Mouse (Mus musculus) heart, adult 2 months (tissue): ENCODE results near the gene Foxn3. TPM values are rescaled to one million over a fixed set of nuclear protein-coding genes. Genes with fewer than 3 reads are reported as not detected.

Experiments
- DNase-seq, 2 experiments: peaks; one replicate each; pipeline ENCODE4 v3.0.0; 2021
- H3K27ac ChIP-seq: fragments of 200-600 bp; 2 replicates; pipeline ENCODE4 v1.8.1; 2022
- H3K27me3 ChIP-seq: fragments of 200-500 bp; 2 replicates; pipeline ENCODE4 v1.6.1; 2012; ENCODE audit warnings: mild to moderate bottlenecking, low read length, inconsistent platforms, mixed read lengths; ENCODE audit not compliant: control insufficient read depth, insufficient read depth
- H3K36me3 ChIP-seq: fragments of 200-500 bp; 2 replicates; pipeline ENCODE4 v1.6.1; 2012; ENCODE audit warnings: low read length, inconsistent platforms; ENCODE audit not compliant: control insufficient read depth, insufficient read depth
- H3K4me1 ChIP-seq: fragments of 200-500 bp; 2 replicates; pipeline ENCODE4 v1.6.1; 2011; ENCODE audit warnings: low read length; ENCODE audit not compliant: control insufficient read depth, insufficient read depth
- H3K4me3 ChIP-seq: fragments of 200-600 bp; 2 replicates; pipeline ENCODE4 v1.8.1; 2022
- H3K79me2 ChIP-seq: fragments of 200-500 bp; replicated peaks from 2 replicates; pipeline ENCODE4 v1.6.1; 2012; ENCODE audit warnings: mild to moderate bottlenecking, inconsistent platforms, low read length, moderate library complexity, mixed read lengths; ENCODE audit not compliant: control insufficient read depth, insufficient read depth
- H3K9ac ChIP-seq: fragments of 200-500 bp; 2 replicates; pipeline ENCODE4 v1.6.1; 2012; ENCODE audit warnings: low read depth, mild to moderate bottlenecking, control low read depth, inconsistent platforms, low read length, mixed read lengths
- CTCF ChIP-seq: fragments of 200-600 bp; IDR thresholded peaks from 2 replicates; pipeline ENCODE4 v1.8.1; 2022; ENCODE audit warnings: antibody characterized with exemption, mild to moderate bottlenecking, moderate library complexity
- EP300 ChIP-seq: fragments of 200-500 bp; IDR thresholded peaks from 2 replicates; pipeline ENCODE4 v1.6.1; 2011; ENCODE audit warnings: low read depth, low read length, control low read depth; ENCODE audit not compliant: insufficient read depth
- POLR2A ChIP-seq: fragments of 200-500 bp; IDR thresholded peaks from 2 replicates; pipeline ENCODE4 v1.6.1; 2011; ENCODE audit warnings: mild to moderate bottlenecking, low read depth, low read length, control low read depth; ENCODE audit not compliant: insufficient read depth
- WGBS: fragments of 180-500 bp; shearing (Covaris S2); methylation state at CpG from one replicate; pipeline ENCODE4 v1.1.7; 2018; 5-methylcytosine and 5-hydroxymethylcytosine counted together
- intact Hi-C: fragments of 180-260 bp; cut with DNase I; formaldehyde crosslinking; loops from one replicate; pipeline ENCODE4 v1.15.1; 2025
- polyA plus RNA-seq: library from polyadenylated mRNA; depleted of rRNA; stranded (reverse); fragments of >200 nt; gene quantifications from 2 replicates; pipeline ENCODE4 v1.2.3, GENCODE M21; 2012
- total RNA-seq, 2 experiments: library from RNA; stranded (reverse); gene quantifications; 2 replicates each; pipeline ENCODE4 v1.2.3; 2021

The Foxn3 gene
- total and polyA plus RNA-seq, 3 experiments: 28.1 to 117 (median 106) TPM

DNA sequence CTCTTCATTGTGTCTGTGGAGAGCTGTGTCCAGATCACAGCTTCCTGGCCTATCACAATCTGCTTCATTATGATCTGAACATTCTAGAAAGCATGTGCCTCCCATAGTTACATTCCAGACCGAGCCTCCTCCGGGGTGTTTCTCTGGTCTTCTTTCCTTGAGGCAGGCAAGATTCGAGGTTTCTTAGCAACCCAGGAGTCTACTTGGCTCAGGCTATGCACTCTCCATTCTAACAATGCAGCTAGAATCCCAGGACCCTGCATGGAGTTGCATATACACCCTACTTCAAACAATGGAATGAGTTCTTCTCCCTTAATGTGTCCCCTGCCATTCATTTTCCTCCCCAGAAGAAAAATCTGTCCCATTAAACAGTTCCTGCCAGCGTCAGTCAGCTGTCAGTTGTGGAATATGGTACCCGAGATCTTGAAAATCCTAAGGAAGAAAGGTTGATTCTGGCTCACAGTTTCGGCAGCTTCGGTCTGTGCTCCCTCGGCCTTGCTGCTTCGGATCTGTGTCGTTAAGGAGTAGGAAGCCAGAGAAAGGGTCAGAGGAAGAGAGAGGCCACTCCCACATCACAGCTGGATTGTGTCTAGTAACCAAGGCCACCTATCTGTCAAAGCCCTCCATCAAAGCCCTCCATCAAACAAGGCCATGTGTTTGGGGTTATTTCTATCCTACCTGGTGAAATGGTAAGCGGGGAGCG is 400.6 kb downstream of the Foxn3 start:
- WGBS: 62% methylated on average over 12 of the region's 12 CpGs
- TF ChIP-seq CTCF: no peak
- no peak for TF ChIP-seq EP300
- no peak for TF ChIP-seq POLR2A
- Histone ChIP-seq H3K4me1 (no peaks in the 10 kb centered on the region), H3K4me3 (no peak overlapping the region), H3K79me2 (no peaks in the 10 kb centered on the region), H3K27me3 (no peaks in the 10 kb centered on the region), H3K9ac (no peak overlapping the region), H3K27ac (no peak overlapping the region), H3K36me3 (no peaks in the 10 kb centered on the region)
- intact Hi-C loops: no loop called here
- DNase-seq: no peak

DNA sequence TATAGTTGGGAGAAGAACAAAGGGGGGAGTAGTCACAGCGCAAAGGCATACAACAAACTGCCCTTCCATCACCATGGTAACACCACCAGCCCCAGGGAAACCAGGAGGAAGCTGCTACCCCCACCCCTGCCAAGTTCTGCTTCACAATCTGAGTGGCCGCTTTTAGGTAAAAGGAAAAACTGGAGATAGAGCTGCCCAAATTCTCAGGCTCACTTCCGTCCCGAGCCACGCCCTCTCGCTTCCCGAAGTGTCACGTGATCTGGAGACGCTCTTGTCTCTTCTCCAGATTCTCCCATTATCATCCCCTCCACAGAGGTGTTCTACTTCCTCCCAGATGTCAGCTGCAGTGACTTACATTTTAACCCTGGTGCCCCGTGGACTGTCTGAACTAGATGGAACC is 401.2 kb downstream of the Foxn3 start:
- Histone ChIP-seq H3K4me3 (no peak overlapping the region), H3K36me3 (no peaks in the 10 kb centered on the region), H3K9ac (no peak overlapping the region), H3K27me3 (no peaks in the 10 kb centered on the region), H3K4me1 (no peaks in the 10 kb centered on the region), H3K27ac (no peak overlapping the region), H3K79me2 (no peaks in the 10 kb centered on the region)
- 36% methylated on average over 10 of the region's 10 CpGs for WGBS
- peak; percentile 19 to 24 for DNase-seq
- intact Hi-C loops: no loop called here
- no peak for TF ChIP-seq CTCF
- no peak for TF ChIP-seq EP300
- TF ChIP-seq POLR2A: no peak

DNA sequence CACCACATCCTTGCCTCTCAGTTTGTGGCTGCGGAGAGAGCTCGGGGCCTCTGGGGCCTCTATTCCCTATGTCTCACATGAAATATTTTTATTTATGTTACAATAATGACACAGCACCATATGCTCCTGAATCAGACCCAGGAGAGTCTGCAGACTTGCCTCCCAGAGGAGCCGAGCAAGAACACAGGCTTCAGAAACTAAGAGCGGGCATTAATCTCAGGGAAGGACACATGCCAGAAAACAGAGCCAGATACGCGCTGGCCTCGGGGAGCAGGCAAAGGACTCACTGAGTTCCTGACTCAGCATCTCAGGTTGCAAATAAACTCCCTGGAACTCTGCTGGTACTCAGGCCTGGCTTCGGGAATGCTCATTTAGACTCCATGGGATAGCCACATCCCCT is 403.3 kb downstream of the Foxn3 start:
- 56% methylated on average over 8 of the region's 8 CpGs for WGBS
- no peak overlapping the region for H3K27ac ChIP-seq
- DNase-seq: no peak

DNA sequence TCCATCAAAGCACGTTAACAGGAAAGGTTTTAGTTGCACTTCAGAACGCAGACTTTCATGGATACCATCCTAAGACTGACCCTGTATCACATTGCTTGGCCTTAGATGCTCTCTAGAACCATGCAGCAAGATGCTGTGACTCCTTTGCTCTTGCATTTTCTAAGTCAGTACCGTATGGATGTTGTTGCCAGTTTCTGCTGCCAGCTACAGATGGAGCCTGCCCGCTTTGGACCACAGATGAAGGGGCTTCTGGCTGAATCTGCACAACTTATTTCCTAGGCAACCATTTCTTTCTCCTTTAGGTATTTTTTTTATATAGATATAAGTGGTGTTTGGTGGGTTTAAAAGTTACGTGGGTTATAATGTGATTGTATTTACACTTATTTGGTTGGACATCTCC is 407.5 kb downstream of the Foxn3 start:
- no peak overlapping the region for H3K4me3 ChIP-seq

More for the DNA sequence above, 403.3 kb downstream of the Foxn3 start:
- Histone ChIP-seq H3K79me2 (no peaks in the 10 kb centered on the region), H3K9ac (no peak overlapping the region), H3K4me3 (no peak overlapping the region), H3K4me1 (no peaks in the 10 kb centered on the region), H3K36me3 (no peaks in the 10 kb centered on the region), H3K27me3 (no peaks in the 10 kb centered on the region)
- intact Hi-C loops: no loop called here
- TF ChIP-seq EP300 (no peak), CTCF (no peak), POLR2A (no peak)

DNA sequence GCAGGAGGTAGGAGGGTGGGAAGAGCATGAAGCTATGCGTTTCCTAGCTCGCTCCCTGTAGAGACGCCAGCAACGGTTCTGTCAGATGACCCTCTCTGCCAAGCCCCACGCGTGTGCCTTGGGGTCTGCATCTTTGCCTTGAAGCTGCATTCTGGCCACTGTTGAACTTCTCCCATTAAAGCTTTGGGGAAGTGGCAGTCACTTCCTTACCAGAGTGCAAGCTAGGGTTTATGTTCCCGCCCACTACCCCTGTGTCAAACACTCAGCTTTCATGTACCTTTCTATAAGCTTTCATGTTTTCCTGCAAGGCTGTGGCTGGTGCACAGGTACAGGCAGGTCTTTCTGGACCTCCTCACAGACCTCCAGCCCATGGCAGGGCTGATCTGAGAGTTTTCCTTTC is 409.2 kb downstream of the Foxn3 start:
- TF ChIP-seq POLR2A (no peak), EP300 (no peak), CTCF (no peak)
- H3K4me1 ChIP-seq: no peaks in the 10 kb centered on the region; the same call in 1 of the 2 replicates
- H3K27me3 ChIP-seq: no peaks in the 10 kb centered on the region
- no peak overlapping the region for H3K4me3 ChIP-seq
- H3K9ac ChIP-seq: no peak overlapping the region
- intact Hi-C loops: loop anchor here (5.0 kb wide), 1 partner anchor 57 kb away; no protein-coding TSS in a partner anchor
- no peak for DNase-seq
- no peak overlapping the region for H3K27ac ChIP-seq
- WGBS: 81% methylated on average over 7 of the region's 7 CpGs
- no peaks in the 10 kb centered on the region for H3K36me3 ChIP-seq
- no peaks in the 10 kb centered on the region for H3K79me2 ChIP-seq

More for the DNA sequence above, 407.5 kb downstream of the Foxn3 start:
- DNase-seq: no peak
- no peaks in the 10 kb centered on the region for H3K27me3 ChIP-seq
- H3K4me1 ChIP-seq: no peaks in the 10 kb centered on the region
- H3K79me2 ChIP-seq: no peaks in the 10 kb centered on the region
- 92% methylated on average over 5 of the region's 5 CpGs for WGBS
- no peak overlapping the region for H3K9ac ChIP-seq
- H3K36me3 ChIP-seq: no peaks in the 10 kb centered on the region
- TF ChIP-seq CTCF (no peak), POLR2A (no peak), EP300 (no peak)
- intact Hi-C loops: no loop called here
- H3K27ac ChIP-seq: no peak overlapping the region

DNA sequence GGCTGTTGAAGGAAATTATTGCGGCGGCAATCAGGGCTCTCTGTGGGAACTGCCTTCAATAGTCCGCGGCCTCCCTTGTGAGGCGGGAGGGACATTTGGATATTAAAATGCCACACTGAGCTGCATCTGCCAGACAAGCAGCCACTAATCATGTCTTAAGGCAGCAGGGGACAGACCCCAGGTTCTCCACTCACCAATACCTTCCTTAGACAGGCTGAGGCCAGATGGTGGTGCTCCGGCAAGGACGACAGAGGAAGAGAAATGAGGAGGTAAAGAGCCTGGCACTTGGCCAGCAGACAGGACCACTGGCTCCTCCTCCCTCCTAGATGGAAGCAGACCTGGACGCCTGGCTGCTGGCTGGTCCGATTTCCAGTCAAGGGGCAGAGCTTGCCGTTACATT is 409.7 kb downstream of the Foxn3 start:
- no peak for TF ChIP-seq POLR2A
- TF ChIP-seq CTCF: no peak
- no peak for TF ChIP-seq EP300
- no peak overlapping the region for H3K27ac ChIP-seq
- DNase-seq: no peak
- no peaks in the 10 kb centered on the region for H3K27me3 ChIP-seq
- 58% methylated on average over 10 of the region's 10 CpGs for WGBS
- H3K36me3 ChIP-seq: no peaks in the 10 kb centered on the region
- intact Hi-C loops: loop anchor here (5.0 kb wide), 1 partner anchor 56 kb away; no protein-coding TSS in a partner anchor
- H3K4me3 ChIP-seq: no peak overlapping the region
- H3K4me1 ChIP-seq: no peaks in the 10 kb centered on the region; the same call in 1 of the 2 replicates
- H3K79me2 ChIP-seq: no peaks in the 10 kb centered on the region
- no peak overlapping the region for H3K9ac ChIP-seq
